Mouse (Mus musculus): ENCODE measurements around the gene Ankk1. TPM values are rescaled to one million over a fixed set of nuclear protein-coding genes. Genes with fewer than 3 reads are reported as not detected.

Ankk1 gene
- polyA plus RNA-seq (2017; shearing (Covaris generic)): not detected

GRCm38 (mm10) chr9:49426921-49427320 is at the start of gene Ankk1:
Gene Ankk1, minus strand, starts transcription at chr9:49427021.

Other genes starting within 250 kb of the Ankk1 start
- not detected for gene Gm4894, start 176.5 kb downstream of the Ankk1 start, polyA plus RNA-seq (2017; shearing (Covaris generic))
- not detected for gene Drd2, start 86.4 kb downstream of the Ankk1 start, polyA plus RNA-seq (2017; shearing (Covaris generic))
- gene Ttc12, start 59.2 kb upstream of the Ankk1 start, polyA plus RNA-seq (2017; shearing (Covaris generic)): 0.10 TPM